Mouse (Mus musculus): ENCODE data around the gene Kcnrg.
A peak's percentile ranks its signal among the peaks of the same experiment; 100 is the strongest.

Gene Kcnrg

GRCm38 (mm10) chr14:61647182-61647880 lies 40.1 kb downstream of the Kcnrg start:
- DNase-seq, result peak; percentile 43

GRCm38 (mm10) chr14:61647881-61648684 lies 40.8 kb downstream of the Kcnrg start:
- DNase-seq, result peak; percentile 46

GRCm38 (mm10) chr14:61648685-61649504 lies 41.6 kb downstream of the Kcnrg start:
- peak; percentile 92 for DNase-seq

- DNase-seq, result no peak
These were observed 43.2 kb downstream of the Kcnrg start for GRCm38 (mm10) chr14:61650291-61650960.

GRCm38 (mm10) chr14:61656469-61656868 lies 49.2 kb downstream of the Kcnrg start:
- no peak for DNase-seq

- peak; percentile 39 for DNase-seq
These were observed 54.2 kb downstream of the Kcnrg start for GRCm38 (mm10) chr14:61661496-61661895.

- DNase-seq, result no peak
These were observed 55.0 kb downstream of the Kcnrg start for GRCm38 (mm10) chr14:61662307-61662706.
